Mouse (Mus musculus) liver, postnatal 0 days (tissue): ENCODE data around the gene Mnt. TPM values are rescaled to one million over a fixed set of nuclear protein-coding genes. Genes with fewer than 3 reads are reported as not detected.

Experiments used
- ATAC-seq: fragments of 200-750 bp; cut with Nextera tagmentation; 2 replicates; pipeline ENCODE4 v1.8.0; 2017; ENCODE audit warnings: mild to moderate bottlenecking, moderate library complexity
- DNase-seq: peaks from one replicate; pipeline ENCODE4 v3.0.0-alpha.2; 2016
- H3K27ac ChIP-seq: fragments of 300-500 bp; sonication (generic); 2 replicates; pipeline ENCODE4 v1.5.1; 2014; ENCODE audit warnings: antibody characterized with exemption, moderate library complexity, mild to moderate bottlenecking, low read depth
- H3K27me3 ChIP-seq: fragments of 300-500 bp; sonication (generic); 2 replicates; pipeline ENCODE4 v1.6.1; 2014; ENCODE audit warnings: low read length, control low read depth, mixed read lengths; ENCODE audit not compliant: insufficient read depth
- H3K36me3 ChIP-seq: fragments of 300-500 bp; sonication (generic); replicated peaks from 2 replicates; pipeline ENCODE4 v1.6.1; 2014; ENCODE audit warnings: mild to moderate bottlenecking, control low read depth, low read length, moderate library complexity, mixed read lengths; ENCODE audit not compliant: insufficient read depth
- H3K4me1 ChIP-seq: fragments of 300-500 bp; sonication (generic); 2 replicates; pipeline ENCODE4 v1.6.1; 2014; ENCODE audit warnings: antibody characterized with exemption, mild to moderate bottlenecking, control low read depth; ENCODE audit not compliant: insufficient read depth
- H3K4me2 ChIP-seq: fragments of 300-500 bp; sonication (generic); 2 replicates; pipeline ENCODE4 v1.6.1; 2014; ENCODE audit warnings: low read depth, mild to moderate bottlenecking, low read length, moderate library complexity, mixed read lengths
- H3K4me3 ChIP-seq: fragments of 300-500 bp; sonication (generic); 2 replicates; pipeline ENCODE4 v1.5.1; 2014; ENCODE audit warnings: low read depth, low read length
- H3K9ac ChIP-seq: fragments of 300-500 bp; sonication (generic); replicated peaks from 2 replicates; pipeline ENCODE4 v1.6.1; 2014; ENCODE audit warnings: mild to moderate bottlenecking, moderate library complexity
- H3K9me3 ChIP-seq: fragments of 300-500 bp; sonication (generic); 2 replicates; pipeline ENCODE4 v1.6.1; 2016; ENCODE audit warnings: mild to moderate bottlenecking, control low read depth, low read length, mixed read lengths
- CTCF ChIP-seq: sonication (generic); IDR thresholded peaks from 2 replicates; pipeline ENCODE4 v1.5.1; 2016; ENCODE audit warnings: antibody characterized with exemption, low read depth
- EP300 ChIP-seq: IDR thresholded peaks from 2 replicates; pipeline ENCODE4 v1.6.1; 2016; ENCODE audit warnings: antibody characterized with exemption, low read depth, mild to moderate bottlenecking
- WGBS: fragments of 180-500 bp; shearing (Covaris S2); extraction: QIAGEN DNeasy Blood & Tissue Kit; methylation state at CpG from one replicate; pipeline ENCODE4 v1.1.7; 2014; ENCODE audit not compliant: insufficient replicate concordance; 5-methylcytosine and 5-hydroxymethylcytosine counted together
- polyA plus RNA-seq: library from polyadenylated mRNA; unstranded; fragments of >200 nt; fragmentation: Nextera tagmentation; extraction: Ambion mirVana; gene quantifications from 2 replicates; pipeline ENCODE4 v1.2.1, GENCODE M21; 2015

Gene Mnt
- polyA plus RNA-seq, 1 experiment from 2014 or later, result 1.4 TPM

DNA sequence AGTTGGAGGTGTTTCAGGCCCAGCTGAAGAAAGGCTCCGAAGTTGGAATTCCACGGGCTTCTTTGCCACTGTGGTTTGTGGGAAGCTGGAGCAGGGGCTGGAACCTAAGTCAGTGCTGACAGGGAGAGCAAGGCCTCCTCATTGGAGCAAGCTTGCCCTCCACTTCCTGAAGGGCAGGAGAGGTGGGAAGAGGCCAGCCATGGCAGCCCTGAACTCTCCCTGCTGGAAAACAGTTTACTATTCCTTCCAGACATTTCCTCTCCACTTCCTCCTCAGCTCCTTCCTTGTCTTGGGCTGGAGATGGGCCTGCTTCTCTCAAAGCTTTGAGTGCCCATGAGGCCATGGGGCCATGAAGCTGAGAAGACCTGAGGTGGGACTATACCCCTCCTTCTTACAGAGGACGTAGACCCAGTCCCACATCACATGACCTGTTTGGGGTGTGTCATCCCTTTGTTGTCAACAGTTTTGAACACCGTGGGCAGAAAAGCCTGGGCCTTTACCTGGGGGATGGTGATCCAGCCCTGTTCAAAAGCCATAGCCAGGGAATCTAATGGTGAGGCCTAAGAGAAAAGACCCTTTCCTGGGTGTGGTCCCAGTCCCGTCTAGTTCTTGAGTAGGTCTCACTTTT is 4.0 kb downstream of the Mnt start:
- TF ChIP-seq EP300, result no peak
- ATAC-seq, result no peak
- Histone ChIP-seq H3K36me3 (peaks cover 5% of the 10 kb centered on the region; the same call in 1 of the 2 replicates), H3K4me2 (no peak overlapping the region; the same call in 1 of the 2 replicates), H3K4me1 (peaks cover 49% of the 10 kb centered on the region), H3K9me3 (no peaks in the 10 kb centered on the region), H3K27me3 (no peaks in the 10 kb centered on the region), H3K4me3 (no peak overlapping the region), H3K27ac (peak overlapping the region; percentile 65), H3K9ac (no peak overlapping the region)
- no peak for DNase-seq
- WGBS, result 55% methylated on average over 5 of the region's 5 CpGs

DNA sequence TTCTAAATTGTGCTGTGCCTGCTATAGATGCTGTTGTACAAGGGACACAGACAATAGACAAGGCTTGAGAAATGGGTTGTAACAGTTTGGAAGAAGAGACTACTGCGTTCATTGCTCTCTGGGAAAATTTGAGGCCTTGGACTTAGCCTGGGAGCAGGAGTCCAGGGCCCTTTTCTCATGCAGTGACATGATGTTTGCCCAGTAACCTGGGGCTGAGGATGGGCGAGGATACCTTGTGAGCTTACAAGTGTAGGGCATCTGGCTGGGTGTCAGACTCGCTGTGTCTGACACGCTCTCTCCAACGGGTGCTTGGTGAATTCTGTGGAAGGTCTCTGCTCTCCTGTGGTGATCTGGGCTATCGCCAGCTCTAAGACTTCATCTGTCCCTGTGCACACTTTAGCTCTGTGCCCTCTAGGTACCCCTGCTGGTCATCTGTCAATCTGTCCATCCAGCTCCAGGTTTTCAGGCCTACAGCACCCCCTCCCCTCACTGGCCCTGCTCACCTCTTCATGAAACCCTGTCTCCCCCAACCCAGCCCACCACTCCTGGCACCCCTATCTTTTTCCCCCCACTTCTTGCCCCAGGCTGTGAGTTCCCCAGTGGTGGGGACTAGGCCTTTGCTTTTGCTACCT is 5.0 kb downstream of the Mnt start:
- peaks cover 49% of the 10 kb centered on the region for H3K4me1 ChIP-seq
- TF ChIP-seq CTCF (no peak), EP300 (no peak)

DNA sequence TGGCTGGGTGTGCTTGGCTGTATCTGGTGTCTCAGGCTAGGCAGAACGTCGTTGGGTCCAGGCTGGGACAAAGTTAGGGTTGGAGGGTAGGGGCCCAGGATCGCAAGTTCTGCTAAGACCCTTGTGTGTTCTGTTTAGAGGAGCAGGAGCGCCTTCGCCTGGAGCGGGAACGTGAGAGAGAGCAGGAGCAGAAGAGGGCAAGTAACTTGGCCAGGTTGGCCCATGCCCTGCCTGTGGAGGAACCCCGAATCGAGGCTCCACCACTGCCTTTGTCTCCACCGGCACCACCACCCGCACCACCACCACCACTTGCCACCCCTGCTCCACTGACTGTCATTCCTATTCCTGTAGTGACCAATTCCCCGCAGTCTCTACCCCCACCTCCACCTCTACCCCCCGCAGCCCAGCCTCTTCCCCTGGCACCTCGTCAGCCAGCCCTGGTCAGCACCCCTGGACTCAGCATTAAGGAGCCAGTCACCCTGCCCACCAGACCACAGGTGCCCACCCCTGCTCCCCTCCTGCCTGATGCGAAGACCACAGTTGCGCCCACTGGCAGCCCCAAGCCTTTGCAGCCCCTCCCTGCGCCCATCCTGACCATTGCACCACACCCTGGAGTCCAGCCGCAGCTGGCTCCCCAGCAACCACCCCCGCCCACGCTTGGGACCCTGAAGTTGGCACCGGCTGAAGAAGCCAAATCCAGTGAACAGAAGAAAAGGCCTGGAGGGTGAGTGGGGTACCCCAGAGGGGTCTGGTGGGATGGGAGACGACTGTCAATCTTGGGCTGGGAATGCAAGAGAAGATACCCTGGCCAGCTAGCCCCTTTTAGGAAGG is 5.7 kb downstream of the Mnt start:
- no peak for DNase-seq
- peaks cover 48% of the 10 kb centered on the region for H3K4me1 ChIP-seq
- TF ChIP-seq EP300, result no peak
- no peak for TF ChIP-seq CTCF
- no peaks in the 10 kb centered on the region for H3K9me3 ChIP-seq
- no peak overlapping the region for H3K9ac ChIP-seq
- H3K4me3 ChIP-seq, result no peak overlapping the region
- 90% methylated on average over 22 of the region's 22 CpGs for WGBS
- H3K4me2 ChIP-seq, result no peak overlapping the region
- peak overlapping the region; percentile 97; the same call in 1 of the 2 replicates for H3K27ac ChIP-seq
- ATAC-seq, result no peak
- H3K36me3 ChIP-seq, result peaks cover 5% of the 10 kb centered on the region; the same call in 1 of the 2 replicates
- H3K27me3 ChIP-seq, result no peaks in the 10 kb centered on the region

More for the DNA sequence above, 5.0 kb downstream of the Mnt start:
- 85% methylated on average over 6 of the region's 6 CpGs for WGBS
- Histone ChIP-seq H3K4me2 (no peak overlapping the region), H3K9me3 (no peaks in the 10 kb centered on the region), H3K27me3 (no peaks in the 10 kb centered on the region), H3K36me3 (peaks cover 5% of the 10 kb centered on the region; the same call in 1 of the 2 replicates), H3K4me3 (no peak overlapping the region), H3K27ac (peak overlapping the region; percentile 44; the same call in 1 of the 2 replicates), H3K9ac (no peak overlapping the region)
- no peak for DNase-seq
- ATAC-seq, result no peak

DNA sequence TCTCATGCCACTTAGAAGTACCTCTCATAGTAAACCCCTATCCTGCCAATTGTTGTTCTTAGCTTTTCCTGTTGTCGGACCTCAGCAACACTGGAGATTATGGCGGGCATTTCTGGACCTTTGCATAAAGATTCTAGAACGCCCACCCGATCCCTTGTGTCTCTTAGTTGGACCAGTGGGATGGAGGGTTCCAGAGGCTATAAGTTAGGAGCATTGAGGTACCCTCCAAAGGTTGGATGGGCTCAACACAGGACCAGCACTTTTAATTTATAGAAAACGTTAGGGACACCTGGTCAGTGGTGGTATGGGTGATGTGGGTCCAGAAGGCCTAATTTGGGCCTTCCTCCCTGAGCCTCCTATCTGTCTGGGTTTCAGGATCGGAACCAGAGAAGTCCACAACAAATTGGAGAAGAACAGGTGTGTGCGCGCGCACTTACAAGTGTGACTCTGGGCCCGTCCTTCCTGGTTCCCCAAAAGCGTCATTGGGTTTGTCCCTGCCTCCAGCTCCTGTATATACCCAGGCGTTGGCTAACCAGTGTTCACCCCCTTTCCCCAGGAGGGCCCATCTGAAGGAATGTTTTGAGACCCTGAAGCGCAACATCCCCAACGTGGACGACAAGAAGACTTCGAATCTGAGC is 6.5 kb downstream of the Mnt start:
- ATAC-seq, result no peak
- Histone ChIP-seq H3K9ac (peak overlapping the region; percentile 78), H3K4me3 (peak overlapping the region; percentile 60), H3K36me3 (peaks cover 5% of the 10 kb centered on the region; the same call in 1 of the 2 replicates), H3K9me3 (no peaks in the 10 kb centered on the region), H3K27me3 (no peaks in the 10 kb centered on the region), H3K27ac (peak overlapping the region; percentile 97), H3K4me2 (peak overlapping the region; percentile 79), H3K4me1 (peaks cover 47% of the 10 kb centered on the region)
- no peak for DNase-seq
- WGBS, result 37% methylated on average over 16 of the region's 16 CpGs
- TF ChIP-seq EP300 (no peak), CTCF (no peak)

DNA sequence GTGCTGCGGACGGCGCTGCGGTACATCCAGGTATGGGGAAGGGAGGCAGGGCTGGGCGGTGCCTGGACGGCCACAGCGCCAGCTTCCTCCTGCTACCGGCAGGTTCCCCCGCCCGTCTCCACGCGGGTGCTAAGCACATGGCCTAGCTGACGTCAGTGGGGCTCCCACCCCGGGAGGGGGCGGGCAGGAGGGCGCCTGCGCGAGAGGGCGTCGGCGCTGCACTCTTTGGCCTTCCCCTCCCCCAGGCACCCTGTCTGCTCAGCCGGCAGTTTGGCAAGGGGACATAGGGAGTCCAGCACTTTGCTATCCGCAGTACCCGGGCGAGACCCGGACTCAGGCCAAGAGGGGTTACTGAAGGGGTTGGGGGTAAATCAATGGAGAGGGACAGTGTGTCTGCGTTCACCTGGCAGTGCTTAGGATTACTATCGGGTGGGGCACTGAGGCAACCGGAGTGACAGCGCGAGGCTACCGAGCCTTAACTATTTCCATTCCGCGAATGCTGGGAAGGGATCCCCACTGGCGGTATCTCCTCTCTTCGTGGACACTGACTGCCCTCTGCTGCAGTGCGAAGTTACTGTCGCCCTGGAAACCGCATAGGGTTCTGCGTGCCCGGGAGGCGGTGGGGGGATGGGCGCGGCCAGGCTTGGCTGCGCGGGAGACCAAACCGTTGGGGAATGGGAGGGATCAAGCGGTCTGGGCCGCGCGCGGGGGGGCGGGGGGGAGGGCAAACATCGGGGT is 7.1 kb downstream of the Mnt start:
- Histone ChIP-seq H3K27me3 (no peaks in the 10 kb centered on the region), H3K36me3 (peaks cover 12% of the 10 kb centered on the region; the same call in 1 of the 2 replicates), H3K27ac (peak overlapping the region; percentile 97), H3K4me2 (peak overlapping the region; percentile 79), H3K9ac (peak overlapping the region; percentile 78), H3K4me1 (peaks cover 42% of the 10 kb centered on the region), H3K9me3 (no peaks in the 10 kb centered on the region), H3K4me3 (peak overlapping the region; percentile 60)
- ATAC-seq, result peak; percentile 82
- under 1% methylated on average over 53 of the region's 54 CpGs for WGBS
- peak; percentile 96 for DNase-seq
- TF ChIP-seq CTCF (peak; percentile 53), EP300 (no peak)
